Mouse (Mus musculus) stomach, embryonic 14.5 days (tissue): ENCODE measurements around the gene Mboat1. TPM values are rescaled to one million over a fixed set of nuclear protein-coding genes. Genes with fewer than 3 reads are reported as not detected.

Experiments used
- ATAC-seq: fragments of 200-750 bp; cut with Nextera tagmentation; 2 replicates; pipeline ENCODE4 v1.8.0; 2017; ENCODE audit warnings: low read depth, moderate TSS enrichment; ENCODE audit not compliant: insufficient number of reproducible peaks, insufficient read depth, low FRiP score
- H3K27ac ChIP-seq: fragments of 300-500 bp; sonication (generic); 2 replicates; pipeline ENCODE4 v1.5.1; 2014; ENCODE audit warnings: mild to moderate bottlenecking, low read length, moderate library complexity, mixed read lengths
- H3K27me3 ChIP-seq: fragments of 300-500 bp; sonication (generic); 2 replicates; pipeline ENCODE4 v1.6.1; 2014; ENCODE audit warnings: low read length, control low read depth, mixed read lengths; ENCODE audit not compliant: control insufficient read depth, insufficient read depth
- H3K36me3 ChIP-seq: fragments of 300-500 bp; sonication (generic); 2 replicates; pipeline ENCODE4 v1.6.1; 2014; ENCODE audit warnings: mild to moderate bottlenecking, control low read depth, low read length, moderate library complexity, mixed read lengths; ENCODE audit not compliant: control insufficient read depth, insufficient read depth
- H3K4me1 ChIP-seq: fragments of 300-500 bp; sonication (generic); 2 replicates; pipeline ENCODE4 v1.6.1; 2014; ENCODE audit warnings: low read length, control low read depth, mixed read lengths; ENCODE audit not compliant: control insufficient read depth, insufficient read depth
- H3K4me2 ChIP-seq: fragments of 300-500 bp; sonication (generic); replicated peaks from 2 replicates; pipeline ENCODE4 v1.6.1; 2014; ENCODE audit warnings: low read depth, low read length, control low read depth
- H3K4me3 ChIP-seq: fragments of 300-500 bp; sonication (generic); 2 replicates; pipeline ENCODE4 v1.5.1; 2014; ENCODE audit warnings: low read depth, low read length, control low read depth
- H3K9ac ChIP-seq: fragments of 300-500 bp; sonication (generic); replicated peaks from 2 replicates; pipeline ENCODE4 v1.6.1; 2014; ENCODE audit warnings: low read depth, mild to moderate bottlenecking, control low read depth, low read length, moderate library complexity, mixed read lengths
- H3K9me3 ChIP-seq: fragments of 300-500 bp; sonication (generic); 2 replicates; pipeline ENCODE4 v1.6.1; 2016; ENCODE audit warnings: low read depth, low read length, control low read depth; ENCODE audit not compliant: control insufficient read depth
- WGBS: fragments of 180-500 bp; shearing (Covaris S2); extraction: QIAGEN DNeasy Blood & Tissue Kit; methylation state at CpG from one replicate; pipeline ENCODE4 v1.1.7; 2014; 5-methylcytosine and 5-hydroxymethylcytosine counted together
- polyA plus RNA-seq: library from polyadenylated mRNA; unstranded; fragments of >200 nt; fragmentation: Nextera tagmentation; extraction: Ambion mirVana; gene quantifications from 2 replicates; pipeline ENCODE4 v1.2.1, GENCODE M21; 2014

The Mboat1 gene
- polyA plus RNA-seq, 1 experiment from 2014 or later: 38.2 TPM

- Histone ChIP-seq H3K9ac (no peak overlapping the region), H3K27me3 (no peaks in the 10 kb centered on the region), H3K36me3 (no peaks in the 10 kb centered on the region), H3K4me3 (no peak overlapping the region), H3K4me1 (no peaks in the 10 kb centered on the region), H3K27ac (no peak overlapping the region), H3K9me3 (no peaks in the 10 kb centered on the region), H3K4me2 (no peak overlapping the region)
- 12% methylated on average over 8 of the region's 8 CpGs for WGBS
- peak; percentile 53; the same call in 1 of the 2 replicates for ATAC-seq
These were observed 123.7 kb downstream of the Mboat1 start for GRCm38 (mm10) chr13:30259912-30260560.

GRCm38 (mm10) chr13:30263681-30264080, 127.4 kb downstream of the Mboat1 start:
- ATAC-seq: no peak
- no peaks in the 10 kb centered on the region for H3K36me3 ChIP-seq
- H3K4me3 ChIP-seq: no peak overlapping the region
- no peak overlapping the region for H3K4me2 ChIP-seq
- H3K9me3 ChIP-seq: no peaks in the 10 kb centered on the region
- no peaks in the 10 kb centered on the region for H3K4me1 ChIP-seq
- no peaks in the 10 kb centered on the region for H3K27me3 ChIP-seq
- 79% methylated on average over 2 of the region's 2 CpGs for WGBS
- no peak overlapping the region for H3K27ac ChIP-seq
- H3K9ac ChIP-seq: no peak overlapping the region

GRCm38 (mm10) chr13:30264303-30264702, 128.0 kb downstream of the Mboat1 start:
- H3K27me3 ChIP-seq: no peaks in the 10 kb centered on the region
- WGBS: 78% methylated on average over 12 of the region's 12 CpGs
- no peak overlapping the region for H3K4me2 ChIP-seq
- H3K9me3 ChIP-seq: no peaks in the 10 kb centered on the region
- no peaks in the 10 kb centered on the region for H3K4me1 ChIP-seq
- H3K27ac ChIP-seq: no peak overlapping the region
- H3K4me3 ChIP-seq: no peak overlapping the region
- H3K36me3 ChIP-seq: no peaks in the 10 kb centered on the region
- no peak for ATAC-seq
- H3K9ac ChIP-seq: no peak overlapping the region

- 63% methylated on average over 5 of the region's 5 CpGs for WGBS
- no peaks in the 10 kb centered on the region for H3K4me1 ChIP-seq
- H3K36me3 ChIP-seq: no peaks in the 10 kb centered on the region
- H3K4me2 ChIP-seq: no peak overlapping the region
- H3K9me3 ChIP-seq: no peaks in the 10 kb centered on the region
- H3K4me3 ChIP-seq: no peak overlapping the region
- no peak for ATAC-seq
- no peaks in the 10 kb centered on the region for H3K27me3 ChIP-seq
- H3K9ac ChIP-seq: no peak overlapping the region
- no peak overlapping the region for H3K27ac ChIP-seq
These were observed 128.5 kb downstream of the Mboat1 start for GRCm38 (mm10) chr13:30264765-30265164.

DNA sequence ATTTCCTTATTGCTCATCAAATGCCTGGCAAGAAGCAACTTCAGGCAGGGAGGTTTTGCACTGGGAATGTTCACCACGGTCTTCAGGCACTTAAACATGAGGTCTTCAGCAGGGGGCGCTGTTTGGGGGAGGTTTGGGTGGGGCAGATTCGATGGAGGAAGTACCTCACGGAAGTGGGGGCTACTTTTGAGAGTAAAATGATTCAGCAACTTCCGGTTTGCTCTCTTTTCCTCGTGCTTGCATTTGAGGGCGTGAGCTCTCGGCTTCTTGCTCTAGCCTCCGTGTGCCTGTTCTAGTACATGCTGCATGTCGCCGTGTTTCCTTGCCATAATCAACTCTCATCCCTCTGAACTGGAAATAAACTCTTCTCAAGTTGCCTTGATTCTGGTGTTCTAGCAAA, 129.7 kb downstream of the Mboat1 start:
- Histone ChIP-seq H3K27ac (no peak overlapping the region), H3K4me1 (no peaks in the 10 kb centered on the region), H3K9ac (no peak overlapping the region), H3K4me3 (no peak overlapping the region), H3K36me3 (no peaks in the 10 kb centered on the region), H3K4me2 (no peak overlapping the region), H3K9me3 (no peaks in the 10 kb centered on the region), H3K27me3 (no peaks in the 10 kb centered on the region)
- ATAC-seq: no peak
- WGBS: 89% methylated on average over 11 of the region's 11 CpGs

- Histone ChIP-seq H3K27me3 (no peaks in the 10 kb centered on the region), H3K9ac (no peak overlapping the region), H3K36me3 (no peaks in the 10 kb centered on the region), H3K4me1 (no peaks in the 10 kb centered on the region), H3K4me3 (no peak overlapping the region), H3K27ac (no peak overlapping the region), H3K4me2 (no peak overlapping the region), H3K9me3 (no peaks in the 10 kb centered on the region)
- ATAC-seq: peak; percentile 78
- 19% methylated on average over 6 of the region's 6 CpGs for WGBS
These were observed 135.9 kb downstream of the Mboat1 start for GRCm38 (mm10) chr13:30272040-30272686.

Other genes starting within 250 kb of the Mboat1 start
- 10.5 and 11.3 TPM in 2 replicates for gene E2f3, start 150.4 kb upstream of the Mboat1 start, polyA plus RNA-seq
- gene Agtr1a, start 200.0 kb downstream of the Mboat1 start, polyA plus RNA-seq: 6.2 and 6.4 TPM in 2 replicates